Mouse (Mus musculus) CH12.LX (cell line): ENCODE data around the gene Brd1. TPM values are rescaled to one million over a fixed set of nuclear protein-coding genes. Genes with fewer than 3 reads are reported as not detected.
"Not testable (repeated sequence)": the region's sequence is repeated elsewhere in the genome, so short reads cannot be mapped to it uniquely, and the experiment has no call there.

Experiments
- DNase-seq: peaks from one replicate; pipeline ENCODE4 v3.0.0-alpha.2; 2013; ENCODE audit errors: extremely low read depth
- H3K27ac ChIP-seq: 2 replicates; pipeline ENCODE4 v1.5.1; 2012; ENCODE audit warnings: low read depth, mild to moderate bottlenecking, control low read depth, moderate library complexity; ENCODE audit not compliant: insufficient read depth
- H3K27me3 ChIP-seq: replicated peaks from 2 replicates; pipeline ENCODE3; 2012; ENCODE audit warnings: inconsistent platforms
- H3K36me3 ChIP-seq, 2 experiments: replicated peaks in 1 of 2; 2 replicates each; pipeline versions ENCODE3 to v1.6.1; 2012; ENCODE audit warnings: inconsistent platforms in 1 of 2, low read length in 1 of 2, mild to moderate bottlenecking in 1 of 2, mixed read lengths in 1 of 2, moderate library complexity in 1 of 2; ENCODE audit not compliant: control insufficient read depth in 1 of 2, insufficient read depth in 1 of 2
- H3K4me1 ChIP-seq, 2 experiments: 2 replicates each; pipeline ENCODE4 v1.6.1; 2012; ENCODE audit warnings: inconsistent platforms in 1 of 2, moderate library complexity in 1 of 2; ENCODE audit not compliant: insufficient read depth in 2 of 2, control insufficient read depth in 1 of 2
- H3K4me2 ChIP-seq: 2 replicates; pipeline ENCODE4 v1.6.1; 2012; ENCODE audit warnings: low read depth, mild to moderate bottlenecking, control low read depth; ENCODE audit not compliant: poor library complexity, insufficient read depth, severe bottlenecking
- H3K4me3 ChIP-seq, 3 experiments: fragments of 150-350 bp in 1 of 3; sonication (generic) in 1 of 3; replicated peaks in 1 of 3; 2 replicates each; pipeline versions ENCODE3 to v1.5.1; 2011 to 2012; ENCODE audit warnings: low read depth in 2 of 3, low read length in 2 of 3, mild to moderate bottlenecking in 2 of 3, moderate library complexity in 2 of 3, control low read depth in 1 of 3, improper control_type of control experiment in 1 of 3, inconsistent platforms in 1 of 3, mixed read lengths in 1 of 3; ENCODE audit not compliant: poor library complexity in 1 of 3
- H3K79me2 ChIP-seq: replicated peaks from 2 replicates; pipeline ENCODE4 v1.6.1; 2012; ENCODE audit warnings: mild to moderate bottlenecking, moderate library complexity; ENCODE audit not compliant: control insufficient read depth, poor library complexity, insufficient read depth, severe bottlenecking; ENCODE audit errors: extremely low read depth
- H3K9ac ChIP-seq: 2 replicates; pipeline ENCODE4 v1.6.1; 2012; ENCODE audit warnings: low read depth, mild to moderate bottlenecking, control low read depth, moderate library complexity; ENCODE audit not compliant: insufficient read depth
- H3K9me3 ChIP-seq: replicated peaks from 2 replicates; pipeline ENCODE3; 2012; ENCODE audit warnings: low read length, inconsistent platforms, mixed read lengths
- BHLHE40 ChIP-seq: IDR thresholded peaks from 2 replicates; pipeline ENCODE4 v1.6.1; 2011; ENCODE audit warnings: mild to moderate bottlenecking, low read depth, low read length, improper control_type of control experiment
- CHD1 ChIP-seq: IDR thresholded peaks from 2 replicates; pipeline ENCODE4 v1.6.1; 2012; ENCODE audit warnings: low read depth, low read length, improper control_type of control experiment, inconsistent platforms
- CHD2 ChIP-seq: IDR thresholded peaks from 2 replicates; pipeline ENCODE4 v1.6.1; 2011; ENCODE audit warnings: low read length, improper control_type of control experiment
- CTCF ChIP-seq, 2 experiments: IDR thresholded peaks in 1 of 2; conservative IDR thresholded peaks in 1 of 2; 2 replicates each; pipeline ENCODE4 v1.5.1; 2011 to 2012; ENCODE audit warnings: low read depth in 2 of 2, low read length in 2 of 2, improper control_type of control experiment in 1 of 2, inconsistent platforms in 1 of 2, mild to moderate bottlenecking in 1 of 2, moderate library complexity in 1 of 2
- E2F4 ChIP-seq: IDR thresholded peaks from 2 replicates; pipeline ENCODE4 v1.6.1; 2011; ENCODE audit warnings: low read depth, low read length, improper control_type of control experiment; ENCODE audit not compliant: insufficient replicate concordance
- EP300 ChIP-seq: IDR thresholded peaks from 2 replicates; pipeline ENCODE4 v1.6.1; 2011; ENCODE audit warnings: low read length, improper control_type of control experiment
- ETS1 ChIP-seq: conservative IDR thresholded peaks from 2 replicates; pipeline ENCODE4 v1.6.1; 2012; ENCODE audit warnings: low read depth, mild to moderate bottlenecking, inconsistent platforms, low read length, improper control_type of control experiment, moderate library complexity
- GABPA ChIP-seq: IDR thresholded peaks from 2 replicates; pipeline ENCODE4 v1.6.1; 2012; ENCODE audit warnings: low read depth, low read length, improper control_type of control experiment, inconsistent platforms; ENCODE audit not compliant: insufficient replicate concordance
- HCFC1 ChIP-seq: IDR thresholded peaks from 2 replicates; pipeline ENCODE4 v1.6.1; 2012; ENCODE audit warnings: low read depth, mild to moderate bottlenecking, inconsistent platforms, low read length, improper control_type of control experiment
- IRF4 ChIP-seq: IDR thresholded peaks from 2 replicates; pipeline ENCODE4 v1.6.1; 2014; ENCODE audit warnings: low read depth, mild to moderate bottlenecking, inconsistent platforms, low read length, improper control_type of control experiment
- MAX ChIP-seq: IDR thresholded peaks from 2 replicates; pipeline ENCODE4 v1.6.1; 2011; ENCODE audit warnings: low read length, improper control_type of control experiment
- MYC ChIP-seq: IDR thresholded peaks from 2 replicates; pipeline ENCODE4 v1.6.1; 2011; ENCODE audit warnings: low read depth, mild to moderate bottlenecking, improper control_type of control experiment, low read length
- NELFE ChIP-seq: IDR thresholded peaks from 2 replicates; pipeline ENCODE4 v1.6.1; 2011; ENCODE audit warnings: low read depth, low read length, improper control_type of control experiment
- NRF1 ChIP-seq: IDR thresholded peaks from 2 replicates; pipeline ENCODE4 v1.6.1; 2014; ENCODE audit warnings: low read depth, mild to moderate bottlenecking, inconsistent platforms, low read length, improper control_type of control experiment, moderate library complexity
- PAX5 ChIP-seq: IDR thresholded peaks from 2 replicates; pipeline ENCODE4 v1.6.1; 2012; ENCODE audit warnings: low read length, inconsistent platforms, mixed read lengths
- POLR2A ChIP-seq: IDR thresholded peaks from 2 replicates; pipeline ENCODE4 v1.6.1; 2011; ENCODE audit warnings: low read depth, mild to moderate bottlenecking, improper control_type of control experiment, low read length
- POLR2AphosphoS2 ChIP-seq: IDR thresholded peaks from 2 replicates; pipeline ENCODE4 v1.6.1; 2011; ENCODE audit warnings: low read depth, low read length, improper control_type of control experiment
- RAD21 ChIP-seq: IDR thresholded peaks from 2 replicates; pipeline ENCODE4 v1.6.1; 2011; ENCODE audit warnings: low read depth, mild to moderate bottlenecking, low read length, improper control_type of control experiment, moderate library complexity
- RCOR1 ChIP-seq: conservative IDR thresholded peaks from 2 replicates; pipeline ENCODE4 v1.6.1; 2012; ENCODE audit warnings: low read depth, mild to moderate bottlenecking, inconsistent platforms, low read length, improper control_type of control experiment
- SIN3A ChIP-seq: IDR thresholded peaks from 2 replicates; pipeline ENCODE4 v1.6.1; 2012; ENCODE audit warnings: low read length, improper control_type of control experiment, inconsistent platforms
- SMC3 ChIP-seq: IDR thresholded peaks from 2 replicates; pipeline ENCODE4 v1.6.1; 2011; ENCODE audit warnings: low read depth, low read length, improper control_type of control experiment
- TBP ChIP-seq: conservative IDR thresholded peaks from 2 replicates; pipeline ENCODE4 v1.6.1; 2011; ENCODE audit warnings: low read depth, low read length, improper control_type of control experiment
- UBTF ChIP-seq: IDR thresholded peaks from 2 replicates; pipeline ENCODE4 v1.6.1; 2012; ENCODE audit warnings: low read depth, mild to moderate bottlenecking, inconsistent platforms, low read length, improper control_type of control experiment, moderate library complexity
- ZC3H11A ChIP-seq: IDR thresholded peaks from 2 replicates; pipeline ENCODE4 v1.6.1; 2012; ENCODE audit warnings: low read depth, mild to moderate bottlenecking, inconsistent platforms, low read length, improper control_type of control experiment
- ZKSCAN1 ChIP-seq: IDR thresholded peaks from 2 replicates; pipeline ENCODE4 v1.6.1; 2012; ENCODE audit warnings: low read depth, inconsistent platforms, low read length, improper control_type of control experiment, borderline replicate concordance
- ZMIZ1 ChIP-seq: IDR thresholded peaks from 2 replicates; pipeline ENCODE4 v1.6.1; 2012; ENCODE audit warnings: low read depth, mild to moderate bottlenecking, inconsistent platforms, low read length, improper control_type of control experiment
- ZNF384 ChIP-seq: IDR thresholded peaks from 2 replicates; pipeline ENCODE4 v1.6.1; 2012; ENCODE audit warnings: low read depth, low read length, improper control_type of control experiment, inconsistent platforms
- dilution Hi-C: fragments of 300-500 bp; cut with MboI; formaldehyde crosslinking; loops from 2 replicates; pipeline ENCODE4 v1.14.3; 2020; ENCODE audit warnings: low sequenced_read_pairs; ENCODE audit not compliant: extremely low pct_unique_long_range_greater_than_20kb, extremely low pct_ligation_motif_present
- in situ Hi-C: fragments of 300-500 bp; cut with MboI; formaldehyde crosslinking; loops from 3 replicates; pipeline ENCODE4 v1.14.3; 2019; ENCODE audit warnings: low sequenced_read_pairs, low pct_ligation_motif_present, low pct_unique_long_range_greater_than_20kb, mixed read lengths
- polyA plus RNA-seq: library from polyadenylated mRNA; unstranded; fragments of >175 nt; gene quantifications from 2 replicates; pipeline ENCODE4 v1.2.1, GENCODE M21; 2012; ENCODE audit warnings: low read depth; ENCODE audit not compliant: insufficient read length
- total RNA-seq, 2 experiments: library from RNA; depleted of rRNA; stranded (reverse); fragments of 300-350 nt in 1 of 2; fragments of >200 nt in 1 of 2; gene quantifications; 2 replicates each; pipeline ENCODE4 v1.2.3; 2012 to 2014

The Brd1 gene
- total and polyA plus RNA-seq, 3 experiments, result 13.6 to 19.1 (median 16.2) TPM

GRCm38 (mm10) chr15:88750677-88751563 is 16.9 kb upstream of the Brd1 start:
- Histone ChIP-seq H3K9ac (peak overlapping the region; percentile 72), H3K9me3 (no peaks in the 10 kb centered on the region), H3K4me2 (peak overlapping the region; percentile 44), H3K27me3 (no peaks in the 10 kb centered on the region), H3K27ac (peak overlapping the region; percentile 75), H3K36me3 (peaks cover 6 to 11% of the 10 kb centered on the region in 2 experiments), H3K79me2 (peaks cover 14% of the 10 kb centered on the region), H3K4me1 (peaks cover 8 to 22% of the 10 kb centered on the region in 2 experiments), H3K4me3 (peak overlapping the region; percentile 64 to 71 (median 69))
- DNase-seq, result peak; percentile 99
- dilution Hi-C loops (no loop called here), in situ Hi-C loops (no loop called here)
- TF ChIP-seq TBP (peak; percentile 63; the same call in 1 of the 2 replicates), NRF1 (peak; percentile 89), MYC (peak; percentile 49; the same call in 1 of the 2 replicates), HCFC1 (peak; percentile 72), BHLHE40 (no peak), UBTF (peak; percentile 36; the same call in 1 of the 2 replicates), NELFE (peak; percentile 84), E2F4 (0 out of 2 replicates have a peak, but pooled peaks have one; percentile 10), POLR2A (peak; percentile 93), POLR2AphosphoS2 (peak; percentile 70; the same call in 1 of the 2 replicates), IRF4 (no peak), SIN3A (peak; percentile 25; the same call in 1 of the 2 replicates), ETS1 (no peak), ZMIZ1 (peak; percentile 78), RAD21 (no peak), MAX (peak; percentile 76), CHD2 (no peak), CHD1 (no peak), PAX5 (no peak)

DNA sequence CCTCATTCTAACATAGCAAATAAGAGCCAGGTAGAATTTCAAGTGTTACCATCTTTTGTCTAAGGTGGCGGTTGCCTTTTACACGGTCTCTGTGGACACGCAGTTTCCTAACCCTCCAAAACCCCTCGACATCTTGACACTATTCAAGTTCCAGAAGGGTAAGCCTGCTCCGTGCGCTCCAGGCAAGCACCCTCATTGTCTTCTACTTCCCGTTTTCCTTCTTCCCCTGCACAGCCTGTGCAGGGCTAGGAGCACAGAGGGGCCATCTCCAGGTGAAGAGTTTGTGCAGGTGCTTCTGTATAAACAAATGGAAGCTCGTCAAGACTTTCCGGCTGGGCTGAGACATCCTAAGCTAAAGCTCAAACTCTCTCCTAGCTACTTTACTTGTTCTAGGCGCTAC is 16.0 kb upstream of the Brd1 start:
- Histone ChIP-seq H3K4me1 (peaks cover 4 to 22% of the 10 kb centered on the region in 2 experiments), H3K27ac (no peak overlapping the region), H3K4me3 (no peak overlapping the region)

DNA sequence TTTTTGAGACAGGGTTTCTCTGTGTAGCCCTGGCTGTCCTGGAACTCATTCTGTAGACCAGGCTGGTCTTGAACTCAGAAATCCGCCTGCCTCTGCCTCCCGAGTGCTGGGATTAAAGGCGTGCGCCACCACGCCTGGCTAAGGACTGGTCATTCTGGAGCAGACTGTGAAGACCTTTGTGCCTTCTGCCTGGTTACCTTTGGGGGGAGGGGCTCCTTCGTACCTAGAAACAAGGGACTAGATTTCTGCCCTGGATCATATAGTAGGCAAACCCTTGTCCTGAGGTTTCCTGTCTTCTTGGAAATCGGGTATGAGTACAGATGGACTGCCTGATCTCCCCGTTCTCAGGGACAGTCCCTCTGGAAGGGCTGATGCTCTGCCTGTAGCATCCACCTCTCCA is 15.6 kb upstream of the Brd1 start:
- H3K4me2 ChIP-seq, H3K9me3 ChIP-seq, in situ Hi-C loops, H3K36me3 ChIP-seq, H3K27me3 ChIP-seq, DNase-seq, dilution Hi-C loops, H3K9ac ChIP-seq, H3K27ac ChIP-seq, H3K4me3 ChIP-seq: not testable (repeated sequence)
- Histone ChIP-seq H3K4me1 (peaks cover 4 to 22% of the 10 kb centered on the region in 2 experiments), H3K79me2 (peaks cover 14% of the 10 kb centered on the region)

More for the DNA sequence above, 16.0 kb upstream of the Brd1 start:
- no peak for DNase-seq
- H3K9me3 ChIP-seq, result no peaks in the 10 kb centered on the region
- H3K27me3 ChIP-seq, result no peaks in the 10 kb centered on the region
- TF ChIP-seq POLR2AphosphoS2 (no peak), SMC3 (no peak), HCFC1 (no peak), IRF4 (no peak), ZNF384 (no peak), NELFE (no peak), SIN3A (no peak), EP300 (no peak), GABPA (no peak), ZKSCAN1 (no peak), ZC3H11A (no peak), CTCF (conservative IDR thresholded peaks at IDR 0.05 in 1 of 2, IDR thresholded peaks at IDR 0.05 in 1 of 2; ENCODE audit: low read depth in 2 of 2, low read length in 2 of 2) (no peak), E2F4 (no peak), RCOR1 (no peak), ETS1 (no peak)
- in situ Hi-C loops, result no loop called here
- H3K4me2 ChIP-seq, result no peak overlapping the region
- H3K79me2 ChIP-seq, result peaks cover 14% of the 10 kb centered on the region
- dilution Hi-C loops, result no loop called here
- H3K9ac ChIP-seq, result no peak overlapping the region
- peaks cover 0 to 3% of the 10 kb centered on the region in 2 experiments for H3K36me3 ChIP-seq
